Mouse (Mus musculus) hindbrain, embryonic 16.5 days (tissue): Measurements from ENCODE around the gene Hcar1. TPM values are rescaled to one million over a fixed set of nuclear protein-coding genes. Genes with fewer than 3 reads are reported as not detected.

Source experiments
- ATAC-seq: fragments of 200-750 bp; cut with Nextera tagmentation; 2 replicates; pipeline ENCODE4 v1.8.0; 2017; ENCODE audit warnings: moderate TSS enrichment, moderate library complexity
- H3K27ac ChIP-seq: fragments of 300-500 bp; sonication (generic); 2 replicates; pipeline ENCODE4 v1.5.1; 2014; ENCODE audit warnings: low read depth, mild to moderate bottlenecking, control low read depth, low read length, moderate library complexity
- H3K27me3 ChIP-seq: fragments of 300-500 bp; sonication (generic); replicated peaks from 2 replicates; pipeline ENCODE4 v1.6.1; 2014; ENCODE audit warnings: low read length; ENCODE audit not compliant: control insufficient read depth, insufficient read depth
- H3K36me3 ChIP-seq: fragments of 300-500 bp; sonication (generic); 2 replicates; pipeline ENCODE4 v1.6.1; 2014; ENCODE audit warnings: mild to moderate bottlenecking, low read length, moderate library complexity, mixed read lengths; ENCODE audit not compliant: control insufficient read depth, insufficient read depth
- H3K4me1 ChIP-seq: fragments of 300-500 bp; sonication (generic); 2 replicates; pipeline ENCODE4 v1.6.1; 2014; ENCODE audit warnings: low read depth, low read length; ENCODE audit not compliant: control insufficient read depth, insufficient read depth
- H3K4me2 ChIP-seq: fragments of 300-500 bp; sonication (generic); 2 replicates; pipeline ENCODE4 v1.6.1; 2014; ENCODE audit warnings: mild to moderate bottlenecking, low read length, control low read depth, moderate library complexity
- H3K4me3 ChIP-seq: fragments of 300-500 bp; sonication (generic); 2 replicates; pipeline ENCODE4 v1.5.1; 2014; ENCODE audit warnings: mild to moderate bottlenecking, low read length, control low read depth, moderate library complexity
- H3K9ac ChIP-seq: fragments of 300-500 bp; sonication (generic); 2 replicates; pipeline ENCODE4 v1.6.1; 2014; ENCODE audit warnings: low read depth, mild to moderate bottlenecking, control low read depth, low read length, moderate library complexity
- H3K9me3 ChIP-seq: fragments of 300-500 bp; sonication (generic); 2 replicates; pipeline ENCODE4 v1.6.1; 2014; ENCODE audit warnings: mild to moderate bottlenecking, low read length, moderate library complexity; ENCODE audit not compliant: control insufficient read depth
- WGBS: fragments of 180-500 bp; shearing (Covaris S2); extraction: QIAGEN DNeasy Blood & Tissue Kit; methylation state at CpG from one replicate; pipeline ENCODE4 v1.1.7; 2014; 5-methylcytosine and 5-hydroxymethylcytosine counted together
- polyA plus RNA-seq: library from polyadenylated mRNA; unstranded; fragments of >200 nt; fragmentation: Nextera tagmentation; extraction: Ambion mirVana; gene quantifications from 2 replicates; pipeline ENCODE4 v1.2.1, GENCODE M21; 2015

Gene Hcar1
- polyA plus RNA-seq, 1 experiment from 2014 or later: 0.91 TPM

- Histone ChIP-seq H3K36me3 (no peaks in the 10 kb centered on the region), H3K27ac (no peak overlapping the region), H3K9me3 (no peaks in the 10 kb centered on the region), H3K4me3 (no peak overlapping the region), H3K4me2 (no peak overlapping the region), H3K27me3 (no peaks in the 10 kb centered on the region), H3K4me1 (no peaks in the 10 kb centered on the region), H3K9ac (no peak overlapping the region)
- ATAC-seq: no peak
- WGBS: 68% methylated on average over 2 of the region's 2 CpGs
Measured at GRCm38 (mm10) chr5:123851398-123851797, 28.4 kb downstream of the Hcar1 start.

GRCm38 (mm10) chr5:123844316-123844715, 35.5 kb downstream of the Hcar1 start:
- H3K4me3 ChIP-seq: no peak overlapping the region
- no peak overlapping the region for H3K27ac ChIP-seq
- no peak overlapping the region for H3K9ac ChIP-seq
- no peaks in the 10 kb centered on the region for H3K9me3 ChIP-seq
- H3K36me3 ChIP-seq: no peaks in the 10 kb centered on the region
- no peak for ATAC-seq
- H3K4me1 ChIP-seq: no peaks in the 10 kb centered on the region
- H3K4me2 ChIP-seq: no peak overlapping the region
- no peaks in the 10 kb centered on the region for H3K27me3 ChIP-seq
- WGBS: 89% methylated on average over 14 of the region's 14 CpGs

- H3K4me2 ChIP-seq: no peak overlapping the region
- no peak for ATAC-seq
- 42% methylated on average over 4 of the region's 4 CpGs for WGBS
- H3K4me3 ChIP-seq: no peak overlapping the region
- H3K9me3 ChIP-seq: no peaks in the 10 kb centered on the region
- no peak overlapping the region for H3K27ac ChIP-seq
- no peak overlapping the region for H3K9ac ChIP-seq
- no peaks in the 10 kb centered on the region for H3K36me3 ChIP-seq
- H3K4me1 ChIP-seq: no peaks in the 10 kb centered on the region
- H3K27me3 ChIP-seq: no peaks in the 10 kb centered on the region
Measured at GRCm38 (mm10) chr5:123843816-123844215, 36.0 kb downstream of the Hcar1 start.

- H3K27me3 ChIP-seq: no peaks in the 10 kb centered on the region
- no peaks in the 10 kb centered on the region for H3K4me1 ChIP-seq
- H3K4me3 ChIP-seq: no peak overlapping the region
- H3K36me3 ChIP-seq: no peaks in the 10 kb centered on the region
- H3K4me2 ChIP-seq: no peak overlapping the region
- ATAC-seq: no peak
- WGBS: 69% methylated on average over 3 of the region's 3 CpGs
- H3K27ac ChIP-seq: no peak overlapping the region
- H3K9ac ChIP-seq: no peak overlapping the region
- H3K9me3 ChIP-seq: no peaks in the 10 kb centered on the region
Measured at GRCm38 (mm10) chr5:123842935-123843282, 36.9 kb downstream of the Hcar1 start.

DNA sequence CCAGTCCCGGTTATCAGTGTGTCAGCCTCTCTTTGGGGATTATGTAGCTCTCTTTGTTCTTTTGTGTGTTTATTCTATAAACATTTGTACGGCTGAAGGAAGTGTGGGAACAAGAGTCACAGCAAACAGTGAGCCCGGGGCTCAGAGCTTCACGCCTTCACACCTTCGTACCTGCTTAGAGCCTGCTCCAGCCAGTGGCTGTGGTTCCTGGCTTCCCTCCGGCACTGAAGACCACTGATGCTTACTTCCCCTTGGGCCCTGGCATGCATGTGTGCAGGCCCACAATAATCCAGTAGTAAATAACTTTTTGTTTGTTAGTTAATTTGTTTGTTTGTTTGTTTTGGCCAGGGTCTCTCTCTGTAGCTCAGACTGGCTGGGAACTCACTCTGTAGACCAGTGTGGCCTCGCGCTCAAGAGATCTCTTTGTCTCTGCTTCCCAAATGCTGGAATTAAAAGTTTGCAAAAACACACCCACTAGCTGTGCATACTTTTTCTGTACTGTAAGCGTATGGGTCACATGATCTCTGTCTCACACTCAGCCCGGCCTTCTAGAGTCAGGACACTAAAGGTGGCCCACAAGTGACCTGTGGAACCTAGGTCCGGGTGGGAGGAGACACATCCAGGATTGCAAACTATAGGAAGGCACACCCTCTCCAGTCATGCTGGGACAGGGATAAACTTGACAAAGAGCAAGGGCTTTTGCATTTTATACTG, 37.4 kb downstream of the Hcar1 start:
- Histone ChIP-seq H3K9me3 (no peaks in the 10 kb centered on the region), H3K9ac (no peak overlapping the region), H3K4me2 (no peak overlapping the region), H3K36me3 (no peaks in the 10 kb centered on the region), H3K27me3 (no peaks in the 10 kb centered on the region), H3K27ac (no peak overlapping the region), H3K4me1 (no peaks in the 10 kb centered on the region), H3K4me3 (no peak overlapping the region)
- ATAC-seq: no peak
- WGBS: 69% methylated on average over 11 of the region's 11 CpGs

DNA sequence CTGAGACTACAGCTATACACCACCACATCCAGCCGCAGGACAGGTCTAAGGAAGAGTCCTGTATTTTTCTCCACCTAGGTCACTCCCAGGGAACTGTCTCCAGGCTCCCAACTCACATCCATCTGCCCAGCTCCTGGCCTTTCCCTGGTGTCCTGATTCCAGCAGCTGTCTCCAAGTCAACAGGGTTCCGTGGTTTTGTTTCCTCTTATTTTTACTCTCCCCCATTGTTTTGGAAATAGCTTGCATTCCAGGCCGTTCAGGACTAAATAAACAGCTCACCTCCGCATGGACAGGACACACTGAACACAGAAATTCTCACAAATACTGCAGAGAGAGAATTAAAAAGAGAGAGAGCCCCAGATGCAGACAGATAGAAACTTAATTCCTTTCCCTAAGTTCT, 42.4 kb downstream of the Hcar1 start:
- 42% methylated on average over 4 of the region's 4 CpGs for WGBS
- ATAC-seq: no peak
- H3K9me3 ChIP-seq: no peaks in the 10 kb centered on the region
- H3K27me3 ChIP-seq: no peaks in the 10 kb centered on the region
- no peaks in the 10 kb centered on the region for H3K36me3 ChIP-seq
- H3K27ac ChIP-seq: no peak overlapping the region
- no peak overlapping the region for H3K9ac ChIP-seq
- H3K4me3 ChIP-seq: no peak overlapping the region
- H3K4me2 ChIP-seq: no peak overlapping the region
- no peaks in the 10 kb centered on the region for H3K4me1 ChIP-seq

- Histone ChIP-seq H3K4me1 (no peaks in the 10 kb centered on the region), H3K27ac (no peak overlapping the region), H3K27me3 (no peaks in the 10 kb centered on the region), H3K9ac (no peak overlapping the region), H3K4me2 (no peak overlapping the region), H3K9me3 (no peaks in the 10 kb centered on the region), H3K36me3 (no peaks in the 10 kb centered on the region), H3K4me3 (no peak overlapping the region)
- ATAC-seq: no peak
- 84% methylated on average over 3 of the region's 3 CpGs for WGBS
Measured at GRCm38 (mm10) chr5:123834836-123835235, 45.0 kb downstream of the Hcar1 start.

GRCm38 (mm10) chr5:123832309-123832708, 47.5 kb downstream of the Hcar1 start:
- Histone ChIP-seq H3K4me1 (no peaks in the 10 kb centered on the region), H3K36me3 (no peaks in the 10 kb centered on the region), H3K9me3 (no peaks in the 10 kb centered on the region), H3K4me2 (no peak overlapping the region), H3K27ac (no peak overlapping the region), H3K4me3 (no peak overlapping the region), H3K27me3 (no peaks in the 10 kb centered on the region), H3K9ac (no peak overlapping the region)
- ATAC-seq: no peak
- WGBS: 89% methylated on average over 7 of the region's 7 CpGs

DNA sequence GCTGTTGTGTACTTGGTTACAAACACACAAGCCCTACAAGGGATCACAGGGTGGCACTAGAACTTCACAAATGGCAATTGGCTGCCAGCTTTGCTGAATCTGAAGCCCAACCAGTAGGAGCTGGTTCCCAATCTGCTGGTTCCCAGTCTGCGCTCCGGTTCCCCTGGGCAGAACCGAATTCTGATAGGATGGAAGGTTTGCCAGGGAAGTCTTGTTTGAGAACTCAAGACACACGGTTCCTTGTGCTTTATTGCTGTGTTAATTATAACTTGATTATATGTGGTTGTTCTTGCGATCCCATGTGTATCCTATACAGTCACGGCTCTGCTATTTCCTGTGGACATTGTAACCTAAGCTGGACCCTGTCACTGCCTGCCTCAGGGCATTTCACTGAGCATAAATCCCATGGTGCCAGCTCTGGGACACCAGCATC, 52.1 kb downstream of the Hcar1 start:
- H3K36me3 ChIP-seq: no peaks in the 10 kb centered on the region
- no peak overlapping the region for H3K4me3 ChIP-seq
- no peak overlapping the region for H3K9ac ChIP-seq
- H3K27ac ChIP-seq: no peak overlapping the region
- ATAC-seq: no peak
- H3K4me1 ChIP-seq: no peaks in the 10 kb centered on the region
- H3K27me3 ChIP-seq: no peaks in the 10 kb centered on the region
- H3K4me2 ChIP-seq: no peak overlapping the region
- H3K9me3 ChIP-seq: no peaks in the 10 kb centered on the region
- 79% methylated on average over 6 of the region's 6 CpGs for WGBS
